Mouse (Mus musculus): Measurements from ENCODE around the gene Gm28048.
A peak's percentile ranks its signal among the peaks of the same experiment; 100 is the strongest.

The Gm28048 gene

GRCm38 (mm10) chr11:22981984-22982757 lies at the start of gene Gm28048, which contains the start of gene Commd1:
Gm28048 (minus strand) TSS chr11:22982090.
Commd1 (minus strand) TSS chr11:22982382.
- DNase-seq (ENCODE audit: low spot score), result peak; percentile 99

- DNase-seq (ENCODE audit: low spot score), result no peak
Observed at GRCm38 (mm10) chr11:23029399-23029798, 47.5 kb upstream of the Gm28048 start.

- no peak for DNase-seq (ENCODE audit: low spot score)
Observed at GRCm38 (mm10) chr11:23028957-23029356, 47.1 kb upstream of the Gm28048 start.

GRCm38 (mm10) chr11:23024169-23024568 lies 42.3 kb upstream of the Gm28048 start:
- no peak for DNase-seq (ENCODE audit: low spot score)

GRCm38 (mm10) chr11:23023155-23023554 lies 41.3 kb upstream of the Gm28048 start:
- no peak for DNase-seq (ENCODE audit: low spot score)

GRCm38 (mm10) chr11:23020841-23021240 lies 39.0 kb upstream of the Gm28048 start:
- no peak for DNase-seq (ENCODE audit: low spot score)

GRCm38 (mm10) chr11:23020116-23020770 lies 38.4 kb upstream of the Gm28048 start:
- no peak for DNase-seq (ENCODE audit: low spot score)

GRCm38 (mm10) chr11:23017943-23018342 lies 36.1 kb upstream of the Gm28048 start:
- DNase-seq (ENCODE audit: low spot score), result no peak

GRCm38 (mm10) chr11:23014996-23015395 lies 33.1 kb upstream of the Gm28048 start:
- DNase-seq (ENCODE audit: low spot score), result no peak

- DNase-seq (ENCODE audit: low spot score), result no peak
Observed at GRCm38 (mm10) chr11:23013580-23014294, 31.8 kb upstream of the Gm28048 start.

- no peak for DNase-seq (ENCODE audit: low spot score)
Observed at GRCm38 (mm10) chr11:23013096-23013495, 31.2 kb upstream of the Gm28048 start.

- no peak for DNase-seq (ENCODE audit: low spot score)
Observed at GRCm38 (mm10) chr11:23008824-23009200, 26.9 kb upstream of the Gm28048 start.

- DNase-seq (ENCODE audit: low spot score), result peak; percentile 95
Observed at GRCm38 (mm10) chr11:23008181-23008823, 26.4 kb upstream of the Gm28048 start.

- DNase-seq (ENCODE audit: low spot score), result peak; percentile 96
Observed at GRCm38 (mm10) chr11:23007481-23008180, 25.7 kb upstream of the Gm28048 start, which contains the start of gene Fam161a. Fam161a (plus strand) TSS chr11:23007531.

GRCm38 (mm10) chr11:23007166-23007480 lies 25.2 kb upstream of the Gm28048 start:
- DNase-seq (ENCODE audit: low spot score), result no peak

GRCm38 (mm10) chr11:23005276-23005675 lies 23.4 kb upstream of the Gm28048 start:
- no peak for DNase-seq (ENCODE audit: low spot score)

GRCm38 (mm10) chr11:22998308-22998707 lies 16.4 kb upstream of the Gm28048 start:
- DNase-seq (ENCODE audit: low spot score), result no peak

GRCm38 (mm10) chr11:22995461-22995860 lies 13.6 kb upstream of the Gm28048 start:
- DNase-seq (ENCODE audit: low spot score), result no peak

GRCm38 (mm10) chr11:22994271-22994670 lies 12.4 kb upstream of the Gm28048 start:
- peak; percentile 54 for DNase-seq (ENCODE audit: low spot score)

GRCm38 (mm10) chr11:22991218-22991835 lies 9.4 kb upstream of the Gm28048 start:
- peak; percentile 50 for DNase-seq (ENCODE audit: low spot score)

All from MN1 (cell line).